Mouse (Mus musculus) G1E (cell line): ENCODE results near the gene Tbl2.

Source experiments
- CTCF ChIP-seq: IDR thresholded peaks from 2 replicates; pipeline ENCODE4 v1.5.1; 2012; ENCODE audit warnings: low read depth, low read length, inconsistent platforms, mixed read lengths
- GATA1 ChIP-seq: IDR thresholded peaks from 2 replicates; pipeline ENCODE4 v1.6.1; 2012; ENCODE audit warnings: borderline replicate concordance, low read length, inconsistent platforms, mixed read lengths
- GATA2 ChIP-seq: IDR thresholded peaks from 2 replicates; pipeline ENCODE4 v1.6.1; 2012; ENCODE audit warnings: low read depth, low read length, inconsistent platforms, borderline replicate concordance
- POLR2AphosphoS5 ChIP-seq: IDR thresholded peaks from 2 replicates; pipeline ENCODE4 v1.6.1; 2012; ENCODE audit warnings: low read depth, low read length, inconsistent platforms; ENCODE audit not compliant: insufficient replicate concordance
- TAL1 ChIP-seq: conservative IDR thresholded peaks from 2 replicates; pipeline ENCODE4 v1.6.1; 2012; ENCODE audit warnings: low read depth, low read length, inconsistent platforms, mixed read lengths

- TF ChIP-seq TAL1 (no peak), CTCF (no peak), POLR2AphosphoS5 (no peak), GATA1 (no peak), GATA2 (no peak)
Measured at GRCm38 (mm10) chr5:135181776-135182175, 32.3 kb downstream of the Tbl2 start.
